9 mouse cellular contexts compared by ENCODE assay signal in genomic region chr2:130295331-130296133, GRCm38 (mm10). TPM values are rescaled to one million over a fixed set of nuclear protein-coding genes. Genes with fewer than 3 reads are reported as not detected.
A peak's percentile ranks its signal among the peaks of the same experiment; 100 is the strongest.
DNase-seq lines count a peak whose midpoint lies in the region; ATAC-seq lines count a peak whose summit lies in the region.
"Had no signal": no experiment of that assay in that cellular context is flagged by ENCODE, and none has a peak within 500 bp of the region (broad histone marks: within the 10 kb centered on the region; RNA-seq: fewer than 3 reads in every experiment).

No protein-coding gene starts in this region.

- H3K36me3 ChIP-seq in heart, embryonic 11.5 days (ENCODE audit: control insufficient read depth, insufficient read depth, low read length): no peaks in the 10 kb centered on the region

- peaks cover 46% of the 10 kb centered on the region for H3K27me3 ChIP-seq in heart, embryonic 11.5 days (ENCODE audit: control insufficient read depth, insufficient read depth, low read length)

- 0 out of 2 replicates have a peak, but pooled peaks have one; percentile 39 for ATAC-seq in heart, embryonic 11.5 days (replicated peaks; ENCODE audit: insufficient number of reproducible peaks, low FRiP score, low TSS enrichment)
- no peak for ATAC-seq in megakaryocyte progenitor cell, adult 5-6 weeks (replicated peaks; ENCODE audit: poor library complexity)

- H3K9me3 ChIP-seq in heart, embryonic 11.5 days (replicated peaks; ENCODE audit: control insufficient read depth, low read length): no peaks in the 10 kb centered on the region

- peak overlapping the region; percentile 72 for H3K9ac ChIP-seq in heart, embryonic 11.5 days (ENCODE audit: low read depth, low read length)

- 0 out of 2 replicates have a peak overlapping the region, but pooled peaks have one; percentile 10 for H3K27ac ChIP-seq in heart, embryonic 11.5 days (ENCODE audit: low read depth, low read length)

- peak overlapping the region; percentile 70 for H3K4me2 ChIP-seq in heart, embryonic 11.5 days

- peak overlapping the region; percentile 76 for H3K4me3 ChIP-seq in heart, embryonic 11.5 days (ENCODE audit: low read depth, low read length)

- peaks cover 28% of the 10 kb centered on the region for H3K4me1 ChIP-seq in heart, embryonic 11.5 days (ENCODE audit: control insufficient read depth, insufficient read depth, low read length)

- DNase-seq in right cerebral cortex, postnatal 10 days (ENCODE audit: low spot score in 2 of 2): peak; percentile 71 to 72
- no peak for DNase-seq in right cerebral cortex, adult 18-20 months
- peak; percentile 54 to 64 for DNase-seq in cerebellum, postnatal 25 days
- peak; percentile 25 to 49 for DNase-seq in kidney, postnatal 25 days
- DNase-seq in lung, postnatal 36 days: peak; percentile 33
- DNase-seq in right cerebral cortex, postnatal 4 days: peak; percentile 68

- WGBS in heart, embryonic 11.5 days (ENCODE audit: insufficient replicate concordance): under 1% methylated on average over 63 of the region's 99 CpGs

RNA-seq across cellular contexts. Expression of gene Ebf4, which starts 0.6 kb away (rescaled TPM):
- polyA plus RNA-seq in heart, embryonic 11.5 days (2014; fragmentation: Nextera tagmentation; extraction: Ambion mirVana): 0.58 and 1.1 TPM in 2 replicates
- not detected in 2 replicates for total RNA-seq in megakaryocyte progenitor cell, adult 5-6 weeks (2015)
- total RNA-seq in megakaryocyte progenitor cell, adult 5-6 weeks (2017): not detected in 2 replicates
- total RNA-seq: common myeloid progenitor, adult 5-6 weeks had no signal

RNA-seq across cellular contexts. Expression of gene Idh3b, which starts 11.2 kb away (rescaled TPM):
- 234 and 249 TPM in 2 replicates for polyA plus RNA-seq in heart, embryonic 11.5 days (2014; fragmentation: Nextera tagmentation; extraction: Ambion mirVana)
- total RNA-seq in megakaryocyte progenitor cell, adult 5-6 weeks (2015): 160 and 172 TPM in 2 replicates
- 108 and 165 TPM in 2 replicates for total RNA-seq in megakaryocyte progenitor cell, adult 5-6 weeks (2017)

RNA-seq across cellular contexts. Expression of gene Nop56, which starts 21.3 kb away (rescaled TPM):
- 181 and 200 TPM in 2 replicates for polyA plus RNA-seq in heart, embryonic 11.5 days (2014; fragmentation: Nextera tagmentation; extraction: Ambion mirVana)
- 433 and 507 TPM in 2 replicates for total RNA-seq in megakaryocyte progenitor cell, adult 5-6 weeks (2015)
- 455 and 508 TPM in 2 replicates for total RNA-seq in megakaryocyte progenitor cell, adult 5-6 weeks (2017)
